Mouse (Mus musculus) G1E (cell line): ENCODE results near the gene Aldh3b1. TPM values are rescaled to one million over a fixed set of nuclear protein-coding genes. Genes with fewer than 3 reads are reported as not detected.
"Not testable (repeated sequence)": the region's sequence is repeated elsewhere in the genome, so short reads cannot be mapped to it uniquely, and the experiment has no call there.

Source experiments
- ATAC-seq: 2 replicates; pipeline ENCODE4 v1.8.0; 2016; ENCODE audit warnings: mild to moderate bottlenecking; ENCODE audit not compliant: insufficient number of reproducible peaks, poor library complexity, low FRiP score, severe bottlenecking; ENCODE audit errors: extremely low read depth
- DNase-seq: peaks from one replicate; pipeline ENCODE4 v3.0.0; 2012; ENCODE audit warnings: low spot score
- H3K27me3 ChIP-seq: 2 replicates; pipeline ENCODE4 v1.6.1; 2012; ENCODE audit warnings: mild to moderate bottlenecking, low read length, inconsistent platforms; ENCODE audit not compliant: insufficient read depth
- H3K36me3 ChIP-seq: replicated peaks from 2 replicates; pipeline ENCODE3; 2012; ENCODE audit warnings: mild to moderate bottlenecking, inconsistent platforms
- H3K4me1 ChIP-seq: 2 replicates; pipeline ENCODE4 v1.6.1; 2012; ENCODE audit warnings: low read depth, low read length, inconsistent platforms, mixed read lengths; ENCODE audit not compliant: insufficient read depth
- H3K4me3 ChIP-seq: 2 replicates; pipeline ENCODE4 v1.5.1; 2012; ENCODE audit warnings: low read depth, mild to moderate bottlenecking, inconsistent platforms, low read length, moderate library complexity, mixed read lengths
- H3K9me3 ChIP-seq: replicated peaks from 2 replicates; pipeline ENCODE4 v1.6.1; 2012; ENCODE audit warnings: inconsistent platforms
- CTCF ChIP-seq: IDR thresholded peaks from 2 replicates; pipeline ENCODE4 v1.5.1; 2012; ENCODE audit warnings: low read depth, low read length, inconsistent platforms, mixed read lengths
- GATA1 ChIP-seq: IDR thresholded peaks from 2 replicates; pipeline ENCODE4 v1.6.1; 2012; ENCODE audit warnings: borderline replicate concordance, low read length, inconsistent platforms, mixed read lengths
- GATA2 ChIP-seq: IDR thresholded peaks from 2 replicates; pipeline ENCODE4 v1.6.1; 2012; ENCODE audit warnings: low read depth, low read length, inconsistent platforms, borderline replicate concordance
- POLR2AphosphoS5 ChIP-seq: IDR thresholded peaks from 2 replicates; pipeline ENCODE4 v1.6.1; 2012; ENCODE audit warnings: low read depth, low read length, inconsistent platforms; ENCODE audit not compliant: insufficient replicate concordance
- TAL1 ChIP-seq: conservative IDR thresholded peaks from 2 replicates; pipeline ENCODE4 v1.6.1; 2012; ENCODE audit warnings: low read depth, low read length, inconsistent platforms, mixed read lengths
- polyA plus RNA-seq: library from polyadenylated mRNA; stranded (reverse); fragments of >175 nt; gene quantifications from 2 replicates; pipeline ENCODE4 v1.2.3, GENCODE M21; 2012
- total RNA-seq, 2 experiments: library from RNA; stranded (forward) in 1 of 2; stranded (reverse) in 1 of 2; fragments of 200-1000 nt in 1 of 2; fragments of >200 nt in 1 of 2; fragmentation: Nextera tagmentation in 1 of 2; gene quantifications; 2 replicates each; pipeline ENCODE4 v1.2.3; 2014 to 2017

Aldh3b1 gene
- total RNA-seq (2014; fragmentation: Nextera tagmentation) (not detected in 2 replicates), total RNA-seq (2017) (0.12 TPM in 1 of 2 replicates, not detected in the other), polyA plus RNA-seq (not detected in 2 replicates)

DNA sequence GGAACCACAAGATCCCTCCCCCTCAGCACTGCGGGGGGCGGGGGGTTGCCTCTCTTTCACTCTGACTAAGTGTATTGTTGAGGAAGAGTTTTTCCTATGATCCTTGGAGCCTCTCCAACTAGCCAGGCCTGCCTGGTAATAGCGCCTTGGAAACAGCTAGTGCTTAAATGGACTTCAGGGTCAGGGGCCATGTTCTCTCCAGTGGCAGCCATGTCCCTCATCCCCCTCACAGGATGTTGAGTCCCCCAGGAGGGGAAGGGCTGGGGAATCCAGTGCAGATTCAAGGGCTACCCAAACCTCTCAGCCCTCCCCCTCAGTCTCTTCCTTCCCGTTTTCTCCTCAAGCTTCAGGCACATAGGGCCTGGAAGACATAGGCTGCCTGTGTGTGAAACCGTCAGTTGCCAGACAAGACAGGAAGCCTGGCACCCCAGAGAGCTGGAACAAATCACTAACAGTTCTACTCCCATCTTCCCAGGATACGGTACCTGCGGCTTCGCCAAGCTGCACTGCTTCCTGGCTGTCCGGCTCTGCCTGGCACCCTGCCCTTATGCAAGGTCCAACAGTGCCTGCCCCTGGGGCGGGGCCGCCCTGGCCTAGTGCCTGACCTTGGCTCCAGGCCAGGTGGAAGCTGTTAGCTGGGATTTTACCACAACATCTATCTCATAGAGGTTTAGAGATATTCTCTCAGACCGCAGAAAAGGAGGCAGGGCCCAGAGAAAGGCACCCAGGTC is at the start of gene Aldh3b1:
TSS of gene Aldh3b1 (minus strand) at position 598 of the 731 bp plus-strand sequence.
- H3K4me3 ChIP-seq = no peak within 1 kb of the TSS
- no peaks in the 10 kb centered on the region for H3K9me3 ChIP-seq
- H3K4me1 ChIP-seq = no peaks in the 10 kb centered on the region; the same call in 1 of the 2 replicates
- TF ChIP-seq CTCF = no peak
- no peak for TF ChIP-seq GATA2
- TF ChIP-seq GATA1 = no peak
- no peak for TF ChIP-seq TAL1
- TF ChIP-seq POLR2AphosphoS5 = no peak
- no peak for ATAC-seq
- peaks cover 54% of the 10 kb centered on the region for H3K27me3 ChIP-seq
- no peaks in the 10 kb centered on the region for H3K36me3 ChIP-seq
- no peak for DNase-seq

DNA sequence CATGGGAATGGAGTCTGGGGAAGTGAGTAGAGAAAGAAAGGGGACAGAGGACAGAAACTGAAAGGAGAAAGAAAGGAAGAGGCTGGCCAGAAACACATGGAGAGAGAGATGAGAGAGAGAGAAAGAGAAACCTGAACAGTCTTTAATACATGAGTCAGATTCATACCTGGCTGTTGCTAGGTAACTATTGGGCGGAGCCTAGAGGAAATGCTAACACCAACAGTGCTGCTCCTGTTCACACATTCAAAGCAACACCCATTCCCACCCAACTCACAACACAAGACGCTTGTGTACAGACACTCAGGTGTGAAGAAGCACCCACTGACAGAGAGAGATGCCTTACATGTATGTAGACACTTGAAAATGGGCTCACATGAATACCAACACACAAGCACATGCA is 46.3 kb upstream of the Aldh3b1 start:
- no peak for ATAC-seq
- H3K36me3 ChIP-seq = no peaks in the 10 kb centered on the region
- H3K4me1 ChIP-seq = peaks cover 5% of the 10 kb centered on the region
- no peak overlapping the region for H3K4me3 ChIP-seq
- H3K27me3 ChIP-seq = peaks cover 49% of the 10 kb centered on the region
- DNase-seq = no peak
- no peaks in the 10 kb centered on the region for H3K9me3 ChIP-seq
- TF ChIP-seq GATA2 = no peak
- no peak for TF ChIP-seq GATA1
- no peak for TF ChIP-seq CTCF
- TF ChIP-seq POLR2AphosphoS5 = no peak

DNA sequence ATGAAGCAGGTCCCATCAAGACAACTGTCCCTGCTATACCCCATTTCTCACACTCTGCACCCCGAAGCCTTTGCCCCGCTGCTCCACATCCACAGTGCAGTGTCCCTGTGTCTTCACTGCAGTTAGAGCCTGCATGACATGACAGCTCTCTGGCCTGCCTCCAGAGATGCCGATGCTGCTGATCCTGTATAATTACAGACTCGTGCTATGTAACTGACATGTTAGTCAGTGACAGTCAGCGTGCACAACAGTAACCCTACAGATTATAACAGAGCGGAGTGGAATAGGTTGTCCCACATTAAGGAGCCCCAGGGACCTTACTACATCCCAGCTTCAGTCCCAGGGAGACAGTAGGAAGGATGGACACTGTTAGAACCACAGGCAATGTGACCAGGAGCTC is 45.0 kb upstream of the Aldh3b1 start:
- H3K27me3 ChIP-seq = peaks cover 43% of the 10 kb centered on the region
- H3K9me3 ChIP-seq, ATAC-seq, DNase-seq, H3K4me3 ChIP-seq, H3K36me3 ChIP-seq, H3K4me1 ChIP-seq: not testable (repeated sequence)

DNA sequence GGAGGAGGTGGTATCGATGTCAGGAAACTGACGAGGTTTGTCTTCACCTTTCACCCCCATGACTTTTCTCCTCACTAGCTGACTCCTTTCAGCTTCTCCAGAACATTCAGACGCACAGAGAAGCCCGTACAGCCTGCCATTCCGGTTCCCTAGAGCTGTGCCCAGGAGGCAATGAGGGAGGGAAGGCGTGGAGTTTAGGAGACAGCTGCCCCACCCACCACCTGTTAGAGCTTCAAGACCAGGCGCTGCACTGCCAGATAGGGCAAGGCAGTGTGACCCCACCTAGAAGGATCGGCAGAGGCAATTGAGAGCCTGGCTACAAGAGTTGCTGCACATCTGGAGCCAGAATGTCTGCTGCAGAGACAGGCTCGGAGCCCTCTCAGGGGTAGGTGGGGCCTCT is 42.6 kb upstream of the Aldh3b1 start, which contains the start of gene Aldh3b2:
TSS of gene Aldh3b2 (plus strand) at position 100 of the 400 bp plus-strand sequence.
- ATAC-seq (no peak), DNase-seq (no peak)
- TF ChIP-seq GATA2 (no peak), CTCF (no peak), GATA1 (no peak), TAL1 (no peak), POLR2AphosphoS5 (no peak)
- H3K4me3 ChIP-seq = no peak within 1 kb of the TSS
- H3K27me3 ChIP-seq = peaks cover 48% of the 10 kb centered on the region
- H3K36me3 ChIP-seq = no peaks in the 10 kb centered on the region
- no peaks in the 10 kb centered on the region for H3K4me1 ChIP-seq
- H3K9me3 ChIP-seq = no peaks in the 10 kb centered on the region

DNA sequence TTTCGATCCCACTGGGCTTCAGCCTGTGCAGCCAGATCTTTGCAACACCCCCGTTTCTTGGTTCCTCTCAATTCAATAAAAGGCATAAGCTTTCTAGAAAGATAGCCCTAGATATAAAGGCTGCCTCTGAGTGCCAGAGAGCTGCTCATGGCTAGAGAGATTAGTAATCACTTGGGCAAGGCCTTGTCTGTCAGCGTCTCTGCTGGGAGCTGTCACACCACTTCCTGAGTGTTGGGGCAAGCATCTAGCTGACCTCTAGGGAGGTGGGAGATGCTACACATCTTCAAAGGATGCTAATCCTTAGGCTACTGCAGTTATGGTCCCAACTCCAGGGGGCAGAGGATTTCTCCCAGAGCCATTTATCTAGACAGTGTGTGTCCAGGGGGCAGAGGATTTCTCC is 37.6 kb upstream of the Aldh3b1 start:
- peaks cover 29% of the 10 kb centered on the region for H3K27me3 ChIP-seq
- no peaks in the 10 kb centered on the region for H3K4me1 ChIP-seq
- TF ChIP-seq TAL1 (no peak), CTCF (no peak), GATA2 (no peak), POLR2AphosphoS5 (no peak), GATA1 (no peak)
- H3K4me3 ChIP-seq = no peak overlapping the region
- ATAC-seq (no peak), DNase-seq (no peak)
- no peaks in the 10 kb centered on the region for H3K9me3 ChIP-seq
- no peaks in the 10 kb centered on the region for H3K36me3 ChIP-seq

DNA sequence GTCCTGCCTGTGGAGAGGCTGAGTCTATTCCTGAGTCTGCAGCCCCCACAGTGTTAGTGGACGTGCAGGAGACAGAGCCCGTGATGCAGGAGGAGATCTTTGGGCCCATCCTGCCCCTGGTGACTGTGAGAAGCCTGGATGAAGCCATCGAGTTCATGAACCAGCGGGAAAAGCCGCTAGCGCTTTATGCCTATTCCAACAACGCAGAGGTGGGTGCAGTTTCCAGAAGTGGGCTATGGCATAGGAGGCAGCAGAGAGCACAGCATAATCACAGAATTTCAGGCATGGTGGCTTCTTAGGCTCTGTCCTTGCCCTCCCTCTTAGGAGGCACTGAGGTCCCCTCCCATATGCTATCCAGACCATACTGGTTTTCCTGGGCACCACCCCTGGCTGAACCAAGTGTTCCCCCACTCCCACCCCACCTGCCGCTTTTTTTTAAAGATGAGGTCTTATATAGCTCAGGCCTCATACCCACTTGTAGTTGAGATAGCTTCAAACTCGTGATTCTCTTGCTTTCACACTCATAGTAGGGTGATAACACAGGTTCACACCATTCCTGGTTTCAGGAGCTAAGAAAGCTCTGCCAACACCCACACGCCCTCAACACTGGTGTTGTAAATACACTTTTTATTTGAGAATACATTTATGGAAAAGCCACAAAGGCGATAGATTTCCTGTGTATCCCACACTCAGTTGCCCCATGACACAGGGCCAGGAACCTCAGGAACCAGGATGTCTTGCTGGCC is 36.9 kb upstream of the Aldh3b1 start:
- Histone ChIP-seq H3K9me3 (no peaks in the 10 kb centered on the region), H3K36me3 (no peaks in the 10 kb centered on the region), H3K4me1 (no peaks in the 10 kb centered on the region), H3K27me3 (peaks cover 27% of the 10 kb centered on the region), H3K4me3 (no peak overlapping the region)
- TF ChIP-seq GATA2 = no peak
- TF ChIP-seq POLR2AphosphoS5 = no peak
- TF ChIP-seq CTCF = no peak
- TF ChIP-seq TAL1 = no peak
- TF ChIP-seq GATA1 = no peak
- DNase-seq (no peak), ATAC-seq (no peak)
